Mouse (Mus musculus) CH12.LX (cell line): ENCODE results near the gene Vsnl1. TPM values are rescaled to one million over a fixed set of nuclear protein-coding genes. Genes with fewer than 3 reads are reported as not detected.

ENCODE experiments used
- DNase-seq: peaks from one replicate; pipeline ENCODE4 v3.0.0-alpha.2; 2013; ENCODE audit errors: extremely low read depth
- H3K27ac ChIP-seq: 2 replicates; pipeline ENCODE4 v1.5.1; 2012; ENCODE audit warnings: low read depth, mild to moderate bottlenecking, control low read depth, moderate library complexity; ENCODE audit not compliant: insufficient read depth
- H3K27me3 ChIP-seq: replicated peaks from 2 replicates; pipeline ENCODE3; 2012; ENCODE audit warnings: inconsistent platforms
- H3K36me3 ChIP-seq, 2 experiments: replicated peaks in 1 of 2; 2 replicates each; pipeline versions ENCODE3 to v1.6.1; 2012; ENCODE audit warnings: inconsistent platforms in 1 of 2, low read length in 1 of 2, mild to moderate bottlenecking in 1 of 2, mixed read lengths in 1 of 2, moderate library complexity in 1 of 2; ENCODE audit not compliant: control insufficient read depth in 1 of 2, insufficient read depth in 1 of 2
- H3K4me1 ChIP-seq, 2 experiments: 2 replicates each; pipeline ENCODE4 v1.6.1; 2012; ENCODE audit warnings: inconsistent platforms in 1 of 2, moderate library complexity in 1 of 2; ENCODE audit not compliant: insufficient read depth in 2 of 2, control insufficient read depth in 1 of 2
- H3K4me2 ChIP-seq: 2 replicates; pipeline ENCODE4 v1.6.1; 2012; ENCODE audit warnings: low read depth, mild to moderate bottlenecking, control low read depth; ENCODE audit not compliant: poor library complexity, insufficient read depth, severe bottlenecking
- H3K4me3 ChIP-seq, 3 experiments: fragments of 150-350 bp in 1 of 3; sonication (generic) in 1 of 3; replicated peaks in 1 of 3; 2 replicates each; pipeline versions ENCODE3 to v1.5.1; 2011 to 2012; ENCODE audit warnings: low read depth in 2 of 3, low read length in 2 of 3, mild to moderate bottlenecking in 2 of 3, moderate library complexity in 2 of 3, control low read depth in 1 of 3, improper control_type of control experiment in 1 of 3, inconsistent platforms in 1 of 3, mixed read lengths in 1 of 3; ENCODE audit not compliant: poor library complexity in 1 of 3
- H3K79me2 ChIP-seq: replicated peaks from 2 replicates; pipeline ENCODE4 v1.6.1; 2012; ENCODE audit warnings: mild to moderate bottlenecking, moderate library complexity; ENCODE audit not compliant: control insufficient read depth, poor library complexity, insufficient read depth, severe bottlenecking; ENCODE audit errors: extremely low read depth
- H3K9ac ChIP-seq: 2 replicates; pipeline ENCODE4 v1.6.1; 2012; ENCODE audit warnings: low read depth, mild to moderate bottlenecking, control low read depth, moderate library complexity; ENCODE audit not compliant: insufficient read depth
- H3K9me3 ChIP-seq: replicated peaks from 2 replicates; pipeline ENCODE3; 2012; ENCODE audit warnings: low read length, inconsistent platforms, mixed read lengths
- CTCF ChIP-seq, 2 experiments: IDR thresholded peaks in 1 of 2; conservative IDR thresholded peaks in 1 of 2; 2 replicates each; pipeline ENCODE4 v1.5.1; 2011 to 2012; ENCODE audit warnings: low read depth in 2 of 2, low read length in 2 of 2, improper control_type of control experiment in 1 of 2, inconsistent platforms in 1 of 2, mild to moderate bottlenecking in 1 of 2, moderate library complexity in 1 of 2
- IRF4 ChIP-seq: IDR thresholded peaks from 2 replicates; pipeline ENCODE4 v1.6.1; 2014; ENCODE audit warnings: low read depth, mild to moderate bottlenecking, inconsistent platforms, low read length, improper control_type of control experiment
- JUN ChIP-seq: IDR thresholded peaks from 2 replicates; pipeline ENCODE4 v1.6.1; 2011; ENCODE audit warnings: low read depth, mild to moderate bottlenecking, low read length, improper control_type of control experiment, moderate library complexity; ENCODE audit not compliant: insufficient read depth
- MXI1 ChIP-seq: IDR thresholded peaks from 2 replicates; pipeline ENCODE4 v1.6.1; 2011; ENCODE audit warnings: mild to moderate bottlenecking, low read depth, low read length, improper control_type of control experiment
- POLR2A ChIP-seq: IDR thresholded peaks from 2 replicates; pipeline ENCODE4 v1.6.1; 2011; ENCODE audit warnings: low read depth, mild to moderate bottlenecking, improper control_type of control experiment, low read length
- RAD21 ChIP-seq: IDR thresholded peaks from 2 replicates; pipeline ENCODE4 v1.6.1; 2011; ENCODE audit warnings: low read depth, mild to moderate bottlenecking, low read length, improper control_type of control experiment, moderate library complexity
- TBP ChIP-seq: conservative IDR thresholded peaks from 2 replicates; pipeline ENCODE4 v1.6.1; 2011; ENCODE audit warnings: low read depth, low read length, improper control_type of control experiment
- UBTF ChIP-seq: IDR thresholded peaks from 2 replicates; pipeline ENCODE4 v1.6.1; 2012; ENCODE audit warnings: low read depth, mild to moderate bottlenecking, inconsistent platforms, low read length, improper control_type of control experiment, moderate library complexity
- ZKSCAN1 ChIP-seq: IDR thresholded peaks from 2 replicates; pipeline ENCODE4 v1.6.1; 2012; ENCODE audit warnings: low read depth, inconsistent platforms, low read length, improper control_type of control experiment, borderline replicate concordance
- dilution Hi-C: fragments of 300-500 bp; cut with MboI; formaldehyde crosslinking; loops from 2 replicates; pipeline ENCODE4 v1.14.3; 2020; ENCODE audit warnings: low sequenced_read_pairs; ENCODE audit not compliant: extremely low pct_unique_long_range_greater_than_20kb, extremely low pct_ligation_motif_present
- in situ Hi-C: fragments of 300-500 bp; cut with MboI; formaldehyde crosslinking; loops from 3 replicates; pipeline ENCODE4 v1.14.3; 2019; ENCODE audit warnings: low sequenced_read_pairs, low pct_ligation_motif_present, low pct_unique_long_range_greater_than_20kb, mixed read lengths
- polyA plus RNA-seq: library from polyadenylated mRNA; unstranded; fragments of >175 nt; gene quantifications from 2 replicates; pipeline ENCODE4 v1.2.1, GENCODE M21; 2012; ENCODE audit warnings: low read depth; ENCODE audit not compliant: insufficient read length
- total RNA-seq, 2 experiments: library from RNA; depleted of rRNA; stranded (reverse); fragments of 300-350 nt in 1 of 2; fragments of >200 nt in 1 of 2; gene quantifications; 2 replicates each; pipeline ENCODE4 v1.2.3; 2012 to 2014

Vsnl1 gene
- total and polyA plus RNA-seq, 3 experiments = not detected

DNA sequence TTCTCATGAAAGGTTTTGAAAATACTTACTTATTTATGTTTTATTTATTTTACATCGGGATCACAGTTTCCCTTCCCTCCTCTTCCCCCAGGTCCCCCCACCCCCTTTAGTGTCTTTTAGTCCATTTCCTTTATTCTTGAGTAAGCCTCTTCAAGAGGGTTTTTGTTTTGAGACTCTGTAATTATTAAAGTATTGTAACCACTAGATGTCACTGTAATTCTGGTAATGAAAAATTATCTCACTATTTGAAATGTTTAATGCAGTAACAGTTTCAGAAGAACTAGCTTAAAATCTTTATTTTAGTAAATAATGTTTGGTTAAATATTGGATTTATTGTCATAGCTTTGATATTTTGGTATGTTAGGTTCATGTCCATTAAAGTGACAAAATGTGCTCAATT is 122.6 kb downstream of the Vsnl1 start:
- no peaks in the 10 kb centered on the region for H3K27me3 ChIP-seq
- in situ Hi-C loops (no loop called here), dilution Hi-C loops (no loop called here)
- H3K4me1 ChIP-seq = peaks cover 0 to 3% of the 10 kb centered on the region in 2 experiments; a peak in 1 of 4 replicates
- H3K36me3 ChIP-seq = peaks cover 28 to 77% of the 10 kb centered on the region in 2 experiments
- no peak for DNase-seq
- H3K27ac ChIP-seq = no peak overlapping the region
- TF ChIP-seq IRF4 = no peak
- TF ChIP-seq JUN = no peak
- no peak for TF ChIP-seq ZKSCAN1
- TF ChIP-seq POLR2A = no peak
- no peak for TF ChIP-seq UBTF
- TF ChIP-seq CTCF (conservative IDR thresholded peaks at IDR 0.05 in 1 of 2, IDR thresholded peaks at IDR 0.05 in 1 of 2; ENCODE audit: low read depth in 2 of 2, low read length in 2 of 2) = peak in 1 of 2 experiments; percentile 29; a peak in 1 of 4 replicates
- TF ChIP-seq RAD21 = peak; percentile 17
- no peak for TF ChIP-seq TBP
- no peak overlapping the region for H3K9ac ChIP-seq
- H3K9me3 ChIP-seq = no peaks in the 10 kb centered on the region
- H3K4me2 ChIP-seq = no peak overlapping the region
- H3K4me3 ChIP-seq = no peak overlapping the region
- H3K79me2 ChIP-seq = no peaks in the 10 kb centered on the region

DNA sequence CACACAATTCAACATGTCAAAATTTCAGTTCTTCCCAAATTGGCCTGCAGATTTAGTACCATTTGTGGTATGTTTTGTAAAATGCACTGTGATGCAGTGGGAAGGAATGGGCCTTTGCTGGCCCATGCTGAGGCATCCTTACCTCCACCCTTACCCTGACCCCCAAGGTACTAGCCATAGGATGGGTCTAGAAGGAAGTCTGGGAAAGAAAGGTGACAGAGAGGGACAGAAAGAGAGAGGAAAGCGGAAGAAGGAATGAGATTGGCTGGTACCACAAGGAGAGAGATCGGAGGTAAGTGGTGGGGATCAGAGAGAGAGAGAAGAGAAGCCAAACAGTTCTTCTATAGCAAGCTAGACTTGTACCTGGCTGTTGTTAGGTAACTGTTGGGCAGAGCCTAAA is 125.3 kb downstream of the Vsnl1 start:
- Histone ChIP-seq H3K4me3 (no peak overlapping the region), H3K9ac (no peak overlapping the region), H3K36me3 (peaks cover 43 to 79% of the 10 kb centered on the region in 2 experiments), H3K79me2 (no peaks in the 10 kb centered on the region), H3K4me1 (no peaks in the 10 kb centered on the region), H3K27me3 (no peaks in the 10 kb centered on the region), H3K4me2 (no peak overlapping the region), H3K27ac (no peak overlapping the region), H3K9me3 (no peaks in the 10 kb centered on the region)
- DNase-seq = no peak
- dilution Hi-C loops (no loop called here), in situ Hi-C loops (no loop called here)
- TF ChIP-seq MXI1 = no peak
- TF ChIP-seq RAD21 = no peak

DNA sequence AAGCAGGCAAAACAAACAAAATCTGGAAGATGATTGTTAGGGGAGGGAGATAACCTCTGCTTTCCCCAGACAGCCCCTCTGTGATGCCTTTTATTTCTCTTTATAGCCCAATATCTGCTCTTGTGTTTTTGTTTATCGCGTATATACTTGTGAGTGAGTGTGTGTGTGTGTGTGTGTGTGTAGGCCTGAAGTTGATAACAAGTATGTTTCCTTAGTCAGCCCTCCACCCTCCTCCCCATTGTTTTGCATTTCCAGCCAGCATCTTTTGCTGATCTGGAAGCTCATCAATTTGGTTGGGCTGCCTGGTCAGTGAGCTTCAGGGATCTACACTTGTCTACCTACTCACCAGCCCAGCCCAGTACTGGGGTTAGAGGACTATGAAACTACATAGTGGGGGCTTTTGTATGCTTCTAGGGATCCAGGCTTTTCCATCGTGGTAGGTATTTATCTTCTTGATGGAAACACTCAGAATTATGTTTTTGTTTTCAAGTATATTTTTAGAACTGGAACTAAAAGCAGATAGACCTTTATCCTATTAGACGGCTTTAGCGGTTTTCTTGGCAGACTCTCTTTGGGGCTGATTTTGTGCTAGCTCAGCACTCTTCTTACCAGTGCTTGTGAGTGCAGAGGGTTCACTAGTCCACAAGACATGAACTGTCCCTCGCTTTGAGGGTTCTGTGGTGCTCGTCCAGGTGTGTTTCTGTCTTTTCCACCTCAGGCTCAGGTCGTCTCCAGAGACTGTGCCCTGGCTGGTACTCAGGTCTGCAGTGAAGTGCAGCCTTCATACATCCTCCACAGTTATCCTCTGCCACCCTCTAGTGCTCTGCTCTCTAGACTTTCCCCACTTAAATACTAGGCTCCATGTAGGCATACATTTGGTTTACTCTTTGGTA is 129.4 kb downstream of the Vsnl1 start:
- Histone ChIP-seq H3K4me2 (no peak overlapping the region), H3K4me1 (no peaks in the 10 kb centered on the region), H3K4me3 (no peak overlapping the region), H3K9me3 (no peaks in the 10 kb centered on the region), H3K79me2 (no peaks in the 10 kb centered on the region), H3K27me3 (no peaks in the 10 kb centered on the region), H3K36me3 (peaks cover 53 to 70% of the 10 kb centered on the region in 2 experiments), H3K9ac (no peak overlapping the region), H3K27ac (no peak overlapping the region)
- no peak for TF ChIP-seq CTCF (conservative IDR thresholded peaks at IDR 0.05 in 1 of 2, IDR thresholded peaks at IDR 0.05 in 1 of 2; ENCODE audit: low read depth in 2 of 2, low read length in 2 of 2)
- DNase-seq = no peak
- in situ Hi-C loops (no loop called here), dilution Hi-C loops (no loop called here)
